Mouse (Mus musculus) thymus, postnatal 10 days (tissue): ENCODE results near the gene Syna.

ENCODE experiments used
- DNase-seq, 2 experiments: peaks; one replicate each; pipeline ENCODE4 v3.0.0; 2021; ENCODE audit warnings: low spot score in 2 of 2

Syna gene

GRCm38 (mm10) chr5:134530830-134531229 is 29.1 kb downstream of the Syna start:
- no peak for DNase-seq

GRCm38 (mm10) chr5:134528488-134528887 is 31.5 kb downstream of the Syna start:
- DNase-seq = no peak

- no peak for DNase-seq
These were observed 33.8 kb downstream of the Syna start for GRCm38 (mm10) chr5:134525971-134526711.

- DNase-seq = no peak
These were observed 36.2 kb downstream of the Syna start for GRCm38 (mm10) chr5:134523728-134524127.

- no peak for DNase-seq
These were observed 37.4 kb downstream of the Syna start for GRCm38 (mm10) chr5:134522524-134522923.

- no peak for DNase-seq
These were observed 38.2 kb downstream of the Syna start for GRCm38 (mm10) chr5:134521806-134522205.

- DNase-seq = no peak
These were observed 38.8 kb downstream of the Syna start for GRCm38 (mm10) chr5:134521131-134521530.

GRCm38 (mm10) chr5:134520120-134520519 is 39.9 kb downstream of the Syna start:
- DNase-seq = no peak

GRCm38 (mm10) chr5:134519471-134519870 is 40.5 kb downstream of the Syna start:
- DNase-seq = no peak

GRCm38 (mm10) chr5:134512086-134512485 is 47.9 kb downstream of the Syna start:
- no peak for DNase-seq

GRCm38 (mm10) chr5:134510266-134510665 is 49.7 kb downstream of the Syna start:
- DNase-seq = no peak

- DNase-seq = no peak
These were observed 51.0 kb downstream of the Syna start for GRCm38 (mm10) chr5:134508965-134509364.
